Mouse (Mus musculus) liver, postnatal 0 days (tissue): ENCODE measurements around the gene Oard1. TPM values are rescaled to one million over a fixed set of nuclear protein-coding genes. Genes with fewer than 3 reads are reported as not detected.

Experiments
- ATAC-seq: fragments of 200-750 bp; cut with Nextera tagmentation; 2 replicates; pipeline ENCODE4 v1.8.0; 2017; ENCODE audit warnings: mild to moderate bottlenecking, moderate library complexity
- DNase-seq: peaks from one replicate; pipeline ENCODE4 v3.0.0-alpha.2; 2016
- H3K27ac ChIP-seq: fragments of 300-500 bp; sonication (generic); 2 replicates; pipeline ENCODE4 v1.5.1; 2014; ENCODE audit warnings: antibody characterized with exemption, moderate library complexity, mild to moderate bottlenecking, low read depth
- H3K27me3 ChIP-seq: fragments of 300-500 bp; sonication (generic); 2 replicates; pipeline ENCODE4 v1.6.1; 2014; ENCODE audit warnings: low read length, control low read depth, mixed read lengths; ENCODE audit not compliant: insufficient read depth
- H3K36me3 ChIP-seq: fragments of 300-500 bp; sonication (generic); replicated peaks from 2 replicates; pipeline ENCODE4 v1.6.1; 2014; ENCODE audit warnings: mild to moderate bottlenecking, control low read depth, low read length, moderate library complexity, mixed read lengths; ENCODE audit not compliant: insufficient read depth
- H3K4me1 ChIP-seq: fragments of 300-500 bp; sonication (generic); 2 replicates; pipeline ENCODE4 v1.6.1; 2014; ENCODE audit warnings: antibody characterized with exemption, mild to moderate bottlenecking, control low read depth; ENCODE audit not compliant: insufficient read depth
- H3K4me2 ChIP-seq: fragments of 300-500 bp; sonication (generic); 2 replicates; pipeline ENCODE4 v1.6.1; 2014; ENCODE audit warnings: low read depth, mild to moderate bottlenecking, low read length, moderate library complexity, mixed read lengths
- H3K4me3 ChIP-seq: fragments of 300-500 bp; sonication (generic); 2 replicates; pipeline ENCODE4 v1.5.1; 2014; ENCODE audit warnings: low read depth, low read length
- H3K9ac ChIP-seq: fragments of 300-500 bp; sonication (generic); replicated peaks from 2 replicates; pipeline ENCODE4 v1.6.1; 2014; ENCODE audit warnings: mild to moderate bottlenecking, moderate library complexity
- H3K9me3 ChIP-seq: fragments of 300-500 bp; sonication (generic); 2 replicates; pipeline ENCODE4 v1.6.1; 2016; ENCODE audit warnings: mild to moderate bottlenecking, control low read depth, low read length, mixed read lengths
- CTCF ChIP-seq: sonication (generic); IDR thresholded peaks from 2 replicates; pipeline ENCODE4 v1.5.1; 2016; ENCODE audit warnings: antibody characterized with exemption, low read depth
- EP300 ChIP-seq: IDR thresholded peaks from 2 replicates; pipeline ENCODE4 v1.6.1; 2016; ENCODE audit warnings: antibody characterized with exemption, low read depth, mild to moderate bottlenecking
- WGBS: fragments of 180-500 bp; shearing (Covaris S2); extraction: QIAGEN DNeasy Blood & Tissue Kit; methylation state at CpG from one replicate; pipeline ENCODE4 v1.1.7; 2014; ENCODE audit not compliant: insufficient replicate concordance; 5-methylcytosine and 5-hydroxymethylcytosine counted together
- polyA plus RNA-seq: library from polyadenylated mRNA; unstranded; fragments of >200 nt; fragmentation: Nextera tagmentation; extraction: Ambion mirVana; gene quantifications from 2 replicates; pipeline ENCODE4 v1.2.1, GENCODE M21; 2015

Oard1 gene
- polyA plus RNA-seq, 1 experiment from 2014 or later = 30.1 TPM

DNA sequence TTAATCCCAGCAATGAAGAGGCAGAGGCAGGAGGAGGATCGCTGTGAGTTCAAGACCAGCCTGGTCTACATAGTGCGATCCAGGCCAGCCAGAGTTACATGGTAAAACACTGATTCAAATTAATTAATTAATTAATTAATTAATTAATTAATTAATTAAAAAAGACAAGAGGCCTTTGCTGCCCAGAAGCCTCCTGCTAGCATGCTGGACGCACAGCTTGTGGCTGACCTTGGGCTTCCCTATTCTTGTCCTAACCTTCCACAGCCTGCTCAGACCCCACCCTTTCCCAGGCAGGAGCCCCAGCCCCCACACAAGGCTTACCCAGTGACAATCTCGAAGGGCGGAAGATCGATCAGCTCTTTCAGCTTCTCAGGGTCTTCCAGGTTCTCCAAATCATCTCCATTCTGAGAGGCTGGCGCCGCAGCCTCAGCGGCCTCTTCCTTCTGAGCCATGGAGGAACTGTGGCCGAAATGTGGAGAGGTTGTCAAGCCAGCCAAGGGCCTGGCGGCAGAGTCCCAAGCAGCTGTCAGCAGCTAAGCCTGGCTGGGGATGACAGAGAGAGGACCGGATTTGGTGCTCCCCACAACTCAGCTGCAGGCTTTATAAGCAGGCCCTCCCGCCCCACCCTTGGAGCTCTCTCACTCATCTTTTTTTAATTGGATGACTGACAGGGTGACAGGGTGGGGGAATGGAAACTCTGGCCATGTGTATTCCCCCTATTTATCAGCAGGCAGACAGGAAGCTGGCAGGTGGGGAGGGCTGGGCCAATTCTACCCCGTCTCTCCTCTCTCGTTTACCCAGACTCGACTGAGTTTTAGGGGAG is 22.6 kb downstream of the Oard1 start, which contains the start of gene Apobec2:
Gene Apobec2, minus strand, starts transcription at position 773 of the 823 bp plus-strand sequence.
- H3K27ac ChIP-seq = no peak within 1 kb of the TSS
- H3K4me2 ChIP-seq = no peak within 1 kb of the TSS

GRCm38 (mm10) chr17:48433006-48433655 is 23.3 kb downstream of the Oard1 start:
- peaks cover 12% of the 10 kb centered on the region; the same call in 1 of the 2 replicates for H3K4me1 ChIP-seq
- H3K27ac ChIP-seq = no peak overlapping the region
- H3K9ac ChIP-seq = no peak overlapping the region
- no peaks in the 10 kb centered on the region for H3K9me3 ChIP-seq
- TF ChIP-seq EP300 (no peak), CTCF (no peak)
- no peaks in the 10 kb centered on the region for H3K36me3 ChIP-seq
- H3K4me3 ChIP-seq = no peak overlapping the region
- no peaks in the 10 kb centered on the region for H3K27me3 ChIP-seq
- no peak for DNase-seq
- no peak for ATAC-seq
- H3K4me2 ChIP-seq = no peak overlapping the region
- WGBS = 83% methylated on average over 20 of the region's 20 CpGs

More for the DNA sequence above, 22.6 kb downstream of the Oard1 start, which contains the start of gene Apobec2:
- H3K4me3 ChIP-seq = no peak within 1 kb of the TSS
- TF ChIP-seq EP300 = no peak
- no peak for TF ChIP-seq CTCF
- no peaks in the 10 kb centered on the region for H3K9me3 ChIP-seq
- H3K27me3 ChIP-seq = no peaks in the 10 kb centered on the region
- H3K4me1 ChIP-seq = peaks cover 13% of the 10 kb centered on the region
- no peak for DNase-seq
- no peak within 1 kb of the TSS for H3K9ac ChIP-seq
- no peaks in the 10 kb centered on the region for H3K36me3 ChIP-seq
- ATAC-seq = no peak
- WGBS = 51% methylated on average over 16 of the region's 16 CpGs

GRCm38 (mm10) chr17:48433689-48434330 is 24.0 kb downstream of the Oard1 start:
- no peaks in the 10 kb centered on the region for H3K9me3 ChIP-seq
- ATAC-seq (no peak), DNase-seq (no peak)
- no peaks in the 10 kb centered on the region for H3K27me3 ChIP-seq
- no peak overlapping the region for H3K4me2 ChIP-seq
- H3K9ac ChIP-seq = no peak overlapping the region
- no peak overlapping the region for H3K27ac ChIP-seq
- no peak overlapping the region for H3K4me3 ChIP-seq
- 65% methylated on average over 6 of the region's 6 CpGs for WGBS
- peaks cover 11% of the 10 kb centered on the region; the same call in 1 of the 2 replicates for H3K4me1 ChIP-seq
- TF ChIP-seq EP300 = no peak
- peak; percentile 57 for TF ChIP-seq CTCF
- H3K36me3 ChIP-seq = no peaks in the 10 kb centered on the region

DNA sequence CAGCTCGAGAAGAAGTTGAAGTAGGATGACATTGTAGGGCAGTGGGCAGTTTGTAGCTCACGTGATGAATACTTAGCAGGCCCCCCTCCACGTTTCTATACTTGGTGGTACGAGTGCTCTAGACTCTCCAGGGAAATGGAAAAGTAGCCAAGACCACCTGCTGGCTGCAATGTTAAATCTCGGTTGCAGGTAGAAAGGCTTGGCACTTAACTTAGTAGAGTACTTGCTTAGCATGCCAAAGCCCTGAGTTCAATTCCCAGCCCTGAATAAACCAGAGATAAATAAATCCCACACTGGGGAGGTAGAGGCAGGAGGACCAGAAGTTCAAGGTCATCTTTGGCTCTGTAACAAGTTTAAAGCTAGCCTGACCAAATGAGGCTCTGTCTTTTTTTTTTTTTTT is 24.7 kb downstream of the Oard1 start:
- WGBS = 82% methylated on average over 5 of the region's 5 CpGs
- no peak for ATAC-seq
- no peak overlapping the region for H3K27ac ChIP-seq
- TF ChIP-seq EP300 (no peak), CTCF (no peak)
- H3K9me3 ChIP-seq = no peaks in the 10 kb centered on the region
- H3K4me3 ChIP-seq = no peak overlapping the region
- H3K4me2 ChIP-seq = no peak overlapping the region
- no peak overlapping the region for H3K9ac ChIP-seq
- no peaks in the 10 kb centered on the region for H3K27me3 ChIP-seq
- no peak for DNase-seq
- H3K4me1 ChIP-seq = peaks cover 11% of the 10 kb centered on the region; the same call in 1 of the 2 replicates
- H3K36me3 ChIP-seq = no peaks in the 10 kb centered on the region

- H3K27ac ChIP-seq = no peak overlapping the region
- no peak for DNase-seq
- WGBS = 73% methylated on average over 1 of the region's 1 CpGs
These were observed 26.7 kb downstream of the Oard1 start for GRCm38 (mm10) chr17:48436487-48436886.

GRCm38 (mm10) chr17:48437421-48437911 is 27.7 kb downstream of the Oard1 start:
- Histone ChIP-seq H3K4me3 (no peak overlapping the region), H3K9ac (no peak overlapping the region), H3K4me2 (no peak overlapping the region), H3K27me3 (no peaks in the 10 kb centered on the region), H3K36me3 (no peaks in the 10 kb centered on the region), H3K9me3 (no peaks in the 10 kb centered on the region), H3K4me1 (no peaks in the 10 kb centered on the region), H3K27ac (no peak overlapping the region)
- WGBS = 61% methylated on average over 7 of the region's 7 CpGs
- no peak for ATAC-seq
- TF ChIP-seq EP300 = no peak
- TF ChIP-seq CTCF = no peak
- DNase-seq = no peak

More at GRCm38 (mm10) chr17:48436487-48436886, 26.7 kb downstream of the Oard1 start:
- no peak for ATAC-seq
- no peak for TF ChIP-seq EP300
- TF ChIP-seq CTCF = no peak
- Histone ChIP-seq H3K4me1 (peaks cover 2% of the 10 kb centered on the region; the same call in 1 of the 2 replicates), H3K36me3 (no peaks in the 10 kb centered on the region), H3K4me2 (no peak overlapping the region), H3K4me3 (no peak overlapping the region), H3K9ac (no peak overlapping the region), H3K9me3 (no peaks in the 10 kb centered on the region), H3K27me3 (no peaks in the 10 kb centered on the region)
